Mouse (Mus musculus) neural tube, embryonic 13.5 days (tissue): Measurements from ENCODE around the gene Snx1. TPM values are rescaled to one million over a fixed set of nuclear protein-coding genes. Genes with fewer than 3 reads are reported as not detected.

ENCODE experiments used
- ATAC-seq: fragments of 200-750 bp; cut with Nextera tagmentation; 2 replicates; pipeline ENCODE4 v1.8.0; 2017; ENCODE audit warnings: low read depth, mild to moderate bottlenecking, moderate TSS enrichment, moderate library complexity
- H3K27ac ChIP-seq: fragments of 300-500 bp; sonication (generic); replicated peaks from 2 replicates; pipeline ENCODE4 v1.5.1; 2015; ENCODE audit warnings: moderate library complexity, mild to moderate bottlenecking, inconsistent platforms
- H3K27me3 ChIP-seq: fragments of 300-500 bp; sonication (generic); 2 replicates; pipeline ENCODE4 v1.6.1; 2015; ENCODE audit warnings: mild to moderate bottlenecking, inconsistent platforms
- H3K36me3 ChIP-seq: fragments of 300-500 bp; sonication (generic); 2 replicates; pipeline ENCODE4 v1.6.1; 2015; ENCODE audit warnings: mild to moderate bottlenecking, inconsistent platforms
- H3K4me1 ChIP-seq: fragments of 300-500 bp; sonication (generic); replicated peaks from 2 replicates; pipeline ENCODE4 v1.6.1; 2015; ENCODE audit warnings: inconsistent platforms
- H3K4me2 ChIP-seq: fragments of 300-500 bp; sonication (generic); 2 replicates; pipeline ENCODE4 v1.6.1; 2015; ENCODE audit warnings: inconsistent platforms, mild to moderate bottlenecking, moderate library complexity
- H3K4me3 ChIP-seq: fragments of 300-500 bp; sonication (generic); 2 replicates; pipeline ENCODE4 v1.5.1; 2015; ENCODE audit warnings: mild to moderate bottlenecking, inconsistent platforms
- H3K9ac ChIP-seq: fragments of 300-500 bp; sonication (generic); 2 replicates; pipeline ENCODE4 v1.6.1; 2015; ENCODE audit warnings: moderate library complexity, mild to moderate bottlenecking, inconsistent platforms
- H3K9me3 ChIP-seq: fragments of 300-500 bp; sonication (generic); 2 replicates; pipeline ENCODE4 v1.6.1; 2016; ENCODE audit warnings: inconsistent platforms
- WGBS: fragments of 180-500 bp; shearing (Covaris S2); methylation state at CpG from one replicate; pipeline ENCODE4 v1.1.7; 2015; 5-methylcytosine and 5-hydroxymethylcytosine counted together
- polyA plus RNA-seq: library from polyadenylated mRNA; unstranded; fragments of >200 nt; fragmentation: Nextera tagmentation; extraction: Ambion mirVana; gene quantifications from 2 replicates; pipeline ENCODE4 v1.2.1, GENCODE M21; 2015

Snx1 gene
- polyA plus RNA-seq, 1 experiment from 2014 or later, result 83.5 TPM

DNA sequence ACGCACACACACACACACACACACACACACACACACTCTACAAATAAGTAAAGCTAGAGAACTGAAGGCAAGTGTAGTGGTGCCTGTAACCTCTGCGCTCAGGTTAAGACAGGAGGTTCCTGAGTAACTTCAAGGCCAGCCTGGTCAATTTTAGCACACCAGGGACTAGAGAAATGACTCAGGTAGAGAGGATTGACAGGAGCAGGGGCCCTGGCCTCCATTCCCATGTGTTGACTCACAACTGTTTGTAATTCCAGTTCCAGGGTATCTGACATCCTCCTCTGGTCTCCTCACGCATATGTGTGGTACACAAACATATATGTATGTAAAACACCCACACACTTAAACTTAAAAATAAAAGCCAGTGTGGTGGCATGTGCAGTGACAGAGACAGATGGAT lies 62.9 kb downstream of the Snx1 start:
- no peak for ATAC-seq
- Histone ChIP-seq H3K27me3 (peaks cover 22% of the 10 kb centered on the region), H3K9me3 (no peaks in the 10 kb centered on the region), H3K4me2 (no peak overlapping the region), H3K36me3 (peaks cover 52% of the 10 kb centered on the region), H3K27ac (no peak overlapping the region), H3K4me3 (no peak overlapping the region), H3K4me1 (peaks cover 31% of the 10 kb centered on the region), H3K9ac (no peak overlapping the region)
- WGBS, result 88% methylated on average over 3 of the region's 3 CpGs

DNA sequence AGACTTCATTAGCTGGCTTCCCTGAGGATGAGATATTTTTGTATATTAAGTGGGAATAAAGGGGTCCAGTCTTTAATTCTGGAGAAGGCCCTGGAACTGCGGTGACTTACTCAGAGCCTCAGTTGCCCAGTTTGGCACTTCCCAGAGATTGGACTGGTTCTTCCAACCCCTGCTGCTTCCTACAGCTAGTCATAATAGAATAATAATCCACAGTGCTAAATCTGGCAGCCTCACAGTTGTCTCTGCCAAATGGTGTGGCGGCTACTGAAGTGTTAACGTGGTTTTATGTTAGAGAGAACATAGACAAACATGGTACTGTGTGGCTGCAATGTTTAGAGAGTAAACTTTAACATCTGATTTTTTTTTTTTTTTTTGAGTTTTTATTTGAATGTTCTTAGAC lies 64.7 kb downstream of the Snx1 start:
- Histone ChIP-seq H3K27me3 (0 out of 2 replicates have a peak, but pooled peaks cover 4% of the 10 kb centered on the region), H3K4me3 (peak overlapping the region; percentile 69), H3K27ac (peak overlapping the region; percentile 89; the same call in 1 of the 2 replicates), H3K36me3 (peaks cover 42% of the 10 kb centered on the region), H3K9me3 (no peaks in the 10 kb centered on the region), H3K4me2 (peak overlapping the region; percentile 83), H3K4me1 (peaks cover 26% of the 10 kb centered on the region), H3K9ac (peak overlapping the region; percentile 93)
- no peak for ATAC-seq
- WGBS, result 81% methylated on average over 3 of the region's 3 CpGs

DNA sequence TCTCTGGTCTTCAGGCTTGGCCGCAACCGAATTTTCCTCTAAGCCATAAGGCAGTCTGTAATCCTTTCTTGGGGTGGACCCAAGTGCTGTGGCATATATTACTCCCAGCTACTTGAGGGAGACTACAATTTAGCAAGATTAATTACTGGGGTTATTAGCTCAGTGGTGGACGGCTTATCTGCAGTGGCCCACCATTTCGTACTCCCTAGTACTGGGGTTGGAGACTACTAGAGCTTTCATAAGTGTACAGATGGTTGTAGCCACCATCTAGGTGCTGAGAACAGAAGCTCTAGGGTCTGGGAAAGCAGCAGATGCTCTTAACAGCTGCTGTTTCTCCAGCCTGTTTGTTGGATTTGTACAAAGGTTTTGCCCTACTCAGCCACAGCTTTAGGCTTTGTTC lies 65.4 kb downstream of the Snx1 start:
- Histone ChIP-seq H3K27ac (peak overlapping the region; percentile 89), H3K9me3 (no peaks in the 10 kb centered on the region), H3K27me3 (no peaks in the 10 kb centered on the region), H3K9ac (peak overlapping the region; percentile 93), H3K4me2 (peak overlapping the region; percentile 83), H3K4me3 (peak overlapping the region; percentile 69), H3K36me3 (peaks cover 35% of the 10 kb centered on the region), H3K4me1 (peaks cover 26% of the 10 kb centered on the region)
- ATAC-seq, result no peak
- WGBS, result 31% methylated on average over 4 of the region's 4 CpGs

DNA sequence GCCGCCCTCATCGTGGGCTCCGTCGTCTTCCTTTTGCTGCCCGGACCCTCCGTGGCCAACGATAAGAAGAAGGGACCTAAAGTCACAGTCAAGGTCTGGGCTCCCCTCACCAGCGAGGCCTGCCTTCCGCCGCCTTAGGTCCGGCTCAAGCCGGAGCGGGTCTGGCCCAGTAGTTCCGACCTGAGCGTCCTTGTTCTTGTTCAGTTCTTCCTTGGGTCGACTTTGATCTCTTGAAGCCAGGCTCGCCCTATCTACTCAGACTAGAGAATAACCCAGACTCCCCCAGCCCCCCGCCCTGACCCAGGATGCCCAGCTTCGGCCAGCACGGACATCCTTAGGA lies 66.1 kb downstream of the Snx1 start:
- peak overlapping the region; percentile 83 for H3K4me2 ChIP-seq
- ATAC-seq, result peak; percentile 79
- peak overlapping the region; percentile 69 for H3K4me3 ChIP-seq
- peak overlapping the region; percentile 89 for H3K27ac ChIP-seq
- H3K9me3 ChIP-seq, result no peaks in the 10 kb centered on the region
- peaks cover 28% of the 10 kb centered on the region for H3K36me3 ChIP-seq
- H3K4me1 ChIP-seq, result peaks cover 26% of the 10 kb centered on the region
- no peaks in the 10 kb centered on the region for H3K27me3 ChIP-seq
- WGBS, result 0% methylated on average over 20 of the region's 20 CpGs
- H3K9ac ChIP-seq, result peak overlapping the region; percentile 93

DNA sequence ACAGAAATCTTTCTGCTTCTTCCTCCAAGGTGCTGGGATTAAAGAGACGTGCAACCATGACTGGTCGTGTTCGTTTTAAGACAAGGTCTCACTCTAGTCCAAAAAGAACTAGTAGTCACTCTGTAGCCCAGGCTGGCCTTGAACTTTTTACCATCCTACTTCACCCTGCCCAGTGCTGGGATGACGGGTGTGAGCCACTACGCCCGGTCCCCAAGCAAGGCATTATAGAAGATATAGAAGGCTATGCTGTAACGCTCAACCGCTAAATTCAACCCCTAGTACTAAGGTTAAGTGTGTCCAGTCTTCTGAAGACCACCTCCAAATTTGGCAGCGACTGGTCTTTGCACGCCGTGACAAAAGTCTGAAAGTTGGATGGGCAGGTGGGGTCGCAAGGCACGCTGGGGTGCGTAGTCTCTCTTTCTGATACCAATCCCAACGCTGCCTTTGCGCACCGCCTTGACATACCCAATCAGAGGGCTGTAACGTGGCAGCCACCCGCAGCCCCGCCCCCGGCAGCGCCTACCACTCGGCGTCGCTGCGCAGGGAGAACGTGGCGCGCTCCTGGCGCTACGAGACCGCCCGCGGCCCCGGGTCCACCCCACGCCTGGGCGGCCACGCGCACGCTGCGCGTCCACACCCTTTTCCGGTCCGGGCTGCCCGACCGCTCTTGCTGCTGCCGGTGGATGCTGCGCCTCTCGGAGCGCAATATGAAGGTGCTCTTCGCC lies 66.6 kb downstream of the Snx1 start, which contains the start of gene Ppib:
Gene Ppib, plus strand, starts transcription at position 640 of the 725 bp plus-strand sequence.
- no peaks in the 10 kb centered on the region for H3K9me3 ChIP-seq
- peaks cover 24% of the 10 kb centered on the region for H3K36me3 ChIP-seq
- H3K4me2 ChIP-seq, result peak within 1 kb of the TSS; percentile 83
- H3K4me3 ChIP-seq, result peak within 1 kb of the TSS; percentile 69
- 1% methylated on average over 51 of the region's 51 CpGs for WGBS
- H3K27me3 ChIP-seq, result no peaks in the 10 kb centered on the region
- peak; percentile 98 for ATAC-seq
- H3K27ac ChIP-seq, result peak within 1 kb of the TSS; percentile 89
- H3K9ac ChIP-seq, result peak within 1 kb of the TSS; percentile 93
- peaks cover 26% of the 10 kb centered on the region for H3K4me1 ChIP-seq

DNA sequence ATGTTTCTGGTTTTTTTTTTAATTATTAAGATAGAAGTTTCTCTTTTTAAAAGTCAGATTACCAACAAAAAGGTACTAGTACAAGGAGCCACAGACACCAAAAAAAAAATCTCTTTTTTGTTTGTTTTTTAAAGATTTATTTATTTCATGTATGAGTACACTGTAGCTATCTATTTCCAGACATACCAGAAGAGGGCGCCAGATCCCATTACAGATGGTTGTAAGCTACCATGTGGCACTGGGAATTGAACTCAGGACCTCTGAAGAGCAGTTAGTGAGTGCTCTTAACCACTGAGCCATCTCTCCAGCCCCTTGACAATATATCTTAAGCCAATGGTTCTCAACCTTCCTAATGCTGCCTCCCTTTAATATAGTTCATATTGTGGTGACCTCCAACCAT lies 72.8 kb downstream of the Snx1 start:
- no peaks in the 10 kb centered on the region for H3K36me3 ChIP-seq
- H3K4me2 ChIP-seq, result no peak overlapping the region
- no peak overlapping the region for H3K27ac ChIP-seq
- 0 out of 2 replicates have a peak, but pooled peaks cover 10% of the 10 kb centered on the region for H3K4me1 ChIP-seq
- H3K4me3 ChIP-seq, result no peak overlapping the region
- H3K27me3 ChIP-seq, result no peaks in the 10 kb centered on the region
- no peak for ATAC-seq
- H3K9me3 ChIP-seq, result no peaks in the 10 kb centered on the region
- WGBS, result 38% methylated on average over 1 of the region's 1 CpGs
- no peak overlapping the region for H3K9ac ChIP-seq

DNA sequence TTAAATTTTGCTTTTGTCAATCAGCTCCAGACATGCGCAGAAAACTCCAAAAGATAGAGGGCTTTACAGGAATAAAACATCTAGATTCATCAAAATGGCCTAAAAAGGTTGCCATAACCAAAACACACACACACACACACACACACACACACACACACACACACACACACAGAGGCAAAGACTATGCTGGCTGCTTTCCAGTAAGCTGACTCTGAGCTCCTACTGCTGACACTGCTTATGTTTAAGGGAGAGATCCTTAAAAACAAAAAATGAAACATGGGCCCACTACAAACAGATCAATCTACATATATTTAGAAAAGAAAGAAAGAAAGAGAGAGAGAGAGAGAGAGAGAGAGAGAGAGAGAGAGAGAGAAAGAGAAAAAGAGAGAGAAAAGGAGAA lies 73.7 kb downstream of the Snx1 start:
- Histone ChIP-seq H3K27me3 (no peaks in the 10 kb centered on the region), H3K4me3 (no peak overlapping the region), H3K4me1 (0 out of 2 replicates have a peak, but pooled peaks cover 10% of the 10 kb centered on the region), H3K9ac (no peak overlapping the region), H3K4me2 (no peak overlapping the region), H3K27ac (no peak overlapping the region), H3K9me3 (no peaks in the 10 kb centered on the region), H3K36me3 (no peaks in the 10 kb centered on the region)
- ATAC-seq, result no peak
- WGBS, result 96% methylated on average over 1 of the region's 1 CpGs

DNA sequence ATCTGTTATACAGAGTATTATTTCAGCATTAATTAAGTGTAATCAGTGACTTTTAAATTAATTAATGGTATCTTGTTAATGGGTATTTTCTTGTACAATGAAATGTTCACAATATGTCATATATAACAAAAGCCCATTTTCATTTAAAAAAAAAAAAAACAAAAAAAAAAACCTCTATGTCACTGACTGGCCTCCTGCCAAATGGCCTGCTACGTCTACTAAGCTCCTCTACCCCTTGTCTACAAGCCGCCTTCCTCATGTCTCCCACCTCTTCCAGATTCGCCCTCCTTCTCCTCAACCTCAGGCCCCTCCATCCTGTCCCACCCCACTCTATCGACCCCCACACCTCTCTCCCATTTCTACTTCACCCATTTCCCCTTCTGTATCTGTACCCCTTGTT lies 74.9 kb downstream of the Snx1 start:
- H3K4me1 ChIP-seq, result 0 out of 2 replicates have a peak, but pooled peaks cover 10% of the 10 kb centered on the region
- WGBS, result 66% methylated on average over 4 of the region's 4 CpGs
- no peak overlapping the region for H3K27ac ChIP-seq
- no peak overlapping the region for H3K9ac ChIP-seq
- H3K27me3 ChIP-seq, result no peaks in the 10 kb centered on the region
- no peaks in the 10 kb centered on the region for H3K36me3 ChIP-seq
- no peak for ATAC-seq
- H3K9me3 ChIP-seq, result no peaks in the 10 kb centered on the region
- H3K4me3 ChIP-seq, result no peak overlapping the region
- no peak overlapping the region for H3K4me2 ChIP-seq

DNA sequence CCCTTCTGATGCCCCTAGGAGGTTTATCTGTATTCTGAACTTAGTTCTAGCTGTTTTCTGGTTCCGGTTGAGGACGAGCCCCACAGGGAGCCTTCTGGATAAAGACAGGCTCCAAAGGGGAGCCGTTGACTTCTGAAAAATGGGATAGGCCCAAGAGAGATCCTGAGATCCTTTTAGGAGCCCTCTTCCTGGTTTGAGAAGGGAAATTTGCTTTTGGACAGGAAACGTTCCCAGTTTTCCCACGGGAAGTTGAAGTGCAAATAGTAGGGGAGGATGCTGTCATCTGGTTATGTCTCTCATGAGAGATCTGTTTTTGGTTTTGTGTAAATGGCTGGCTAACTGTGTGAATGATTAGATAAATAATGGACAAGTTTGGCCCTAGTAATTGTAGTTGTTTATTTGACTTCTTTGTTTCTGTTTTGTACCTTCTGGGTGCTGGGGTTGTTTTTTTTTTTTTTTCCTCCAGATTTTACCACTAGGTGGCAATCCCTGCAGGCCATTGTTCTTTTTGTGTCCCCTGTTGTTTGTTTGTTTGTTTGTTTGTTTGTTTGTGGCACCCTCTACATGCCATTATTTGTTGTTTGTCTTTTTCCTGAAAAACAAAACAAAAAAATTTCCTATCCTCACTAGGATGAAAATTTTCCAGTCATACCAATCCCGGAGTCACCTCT lies 76.3 kb downstream of the Snx1 start:
- no peak overlapping the region for H3K4me3 ChIP-seq
- ATAC-seq, result no peak
- WGBS, result 64% methylated on average over 6 of the region's 6 CpGs

DNA sequence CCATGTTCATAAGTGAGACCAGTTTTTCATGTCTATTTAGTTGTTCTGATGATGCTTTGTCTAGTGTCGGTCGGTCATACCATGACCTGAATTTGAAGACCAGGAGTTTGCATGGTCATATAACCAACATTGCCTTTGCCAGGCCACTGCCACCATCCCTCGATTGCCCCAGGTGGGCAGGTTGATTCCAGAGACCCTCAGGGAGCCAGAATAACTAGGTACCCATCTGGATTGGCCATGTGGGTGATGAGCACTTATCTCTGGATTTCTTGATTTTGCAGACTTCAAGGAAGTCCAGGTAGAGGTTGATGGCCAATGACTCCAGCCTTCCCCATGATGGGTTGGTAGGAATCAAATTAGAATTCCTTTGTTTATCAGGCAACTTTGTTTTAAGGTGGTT lies 83.1 kb downstream of the Snx1 start:
- H3K27me3 ChIP-seq, result no peaks in the 10 kb centered on the region
- no peak overlapping the region for H3K4me2 ChIP-seq
- H3K4me1 ChIP-seq, result no peaks in the 10 kb centered on the region
- no peak overlapping the region for H3K9ac ChIP-seq
- H3K9me3 ChIP-seq, result no peaks in the 10 kb centered on the region
- 94% methylated on average over 3 of the region's 3 CpGs for WGBS
- no peak overlapping the region for H3K4me3 ChIP-seq
- H3K27ac ChIP-seq, result no peak overlapping the region
- H3K36me3 ChIP-seq, result peaks cover 33% of the 10 kb centered on the region
- ATAC-seq, result no peak

More for the DNA sequence above, 76.3 kb downstream of the Snx1 start:
- Histone ChIP-seq H3K36me3 (no peaks in the 10 kb centered on the region), H3K4me2 (no peak overlapping the region), H3K27ac (0 out of 2 replicates have a peak overlapping the region, but pooled peaks have one; percentile 7), H3K4me1 (0 out of 2 replicates have a peak, but pooled peaks cover 10% of the 10 kb centered on the region), H3K27me3 (no peaks in the 10 kb centered on the region), H3K9ac (no peak overlapping the region), H3K9me3 (no peaks in the 10 kb centered on the region)

DNA sequence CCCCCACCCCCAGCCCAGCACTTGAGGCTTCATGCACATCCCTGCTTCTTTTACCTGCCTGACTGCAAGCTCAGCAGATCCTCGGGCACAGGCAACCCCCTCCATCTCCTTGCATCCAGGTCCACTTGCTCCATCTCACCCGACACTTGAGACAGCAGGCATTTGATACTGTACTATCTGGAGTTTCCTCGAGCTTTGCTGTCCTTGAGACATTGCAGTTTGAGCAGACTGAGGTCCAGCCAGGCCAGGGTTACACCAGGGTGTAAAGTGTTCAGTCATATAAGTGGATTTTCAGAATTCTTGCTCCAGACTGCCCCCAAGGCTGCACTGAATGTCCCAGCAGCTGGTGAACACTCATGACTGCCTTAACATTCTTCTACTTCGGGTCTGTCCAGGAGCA lies 84.1 kb downstream of the Snx1 start:
- Histone ChIP-seq H3K36me3 (peaks cover 42% of the 10 kb centered on the region), H3K4me3 (no peak overlapping the region), H3K4me1 (no peaks in the 10 kb centered on the region), H3K27me3 (no peaks in the 10 kb centered on the region), H3K9ac (no peak overlapping the region), H3K27ac (no peak overlapping the region), H3K9me3 (no peaks in the 10 kb centered on the region), H3K4me2 (no peak overlapping the region)
- WGBS, result 83% methylated on average over 4 of the region's 4 CpGs
- ATAC-seq, result no peak

DNA sequence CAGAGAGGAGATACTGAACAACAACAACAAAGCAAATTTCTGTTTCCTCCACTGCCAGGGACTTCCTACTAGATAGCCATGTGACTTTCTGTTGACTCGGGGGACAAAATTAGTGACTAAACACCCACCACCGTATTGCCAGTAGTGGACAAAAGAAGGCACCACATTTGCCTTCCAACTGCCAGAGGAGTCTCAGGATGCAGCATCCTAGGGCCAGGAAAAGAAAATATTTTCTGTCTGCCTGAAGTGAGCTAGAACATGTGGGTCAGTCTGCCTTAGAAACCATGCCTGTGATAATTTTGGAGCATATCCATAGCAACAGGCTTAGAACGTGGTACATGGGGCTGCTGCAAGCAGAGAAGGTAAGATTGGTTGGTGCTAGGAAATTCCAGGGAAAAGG lies 85.6 kb downstream of the Snx1 start:
- WGBS, result 87% methylated on average over 3 of the region's 3 CpGs
- H3K4me2 ChIP-seq, result no peak overlapping the region
- no peak overlapping the region for H3K9ac ChIP-seq
- no peaks in the 10 kb centered on the region for H3K9me3 ChIP-seq
- no peak overlapping the region for H3K27ac ChIP-seq
- peaks cover 44% of the 10 kb centered on the region for H3K36me3 ChIP-seq
- H3K27me3 ChIP-seq, result no peaks in the 10 kb centered on the region
- no peaks in the 10 kb centered on the region for H3K4me1 ChIP-seq
- no peak for ATAC-seq
- H3K4me3 ChIP-seq, result no peak overlapping the region
